Mouse (Mus musculus): ENCODE results near the gene Gm2016. TPM values are rescaled to one million over a fixed set of nuclear protein-coding genes. Genes with fewer than 3 reads are reported as not detected.

Gene Gm2016
- not detected in 2 replicates for polyA plus RNA-seq (2015; fragmentation: Nextera tagmentation; extraction: Ambion mirVana)

DNA sequence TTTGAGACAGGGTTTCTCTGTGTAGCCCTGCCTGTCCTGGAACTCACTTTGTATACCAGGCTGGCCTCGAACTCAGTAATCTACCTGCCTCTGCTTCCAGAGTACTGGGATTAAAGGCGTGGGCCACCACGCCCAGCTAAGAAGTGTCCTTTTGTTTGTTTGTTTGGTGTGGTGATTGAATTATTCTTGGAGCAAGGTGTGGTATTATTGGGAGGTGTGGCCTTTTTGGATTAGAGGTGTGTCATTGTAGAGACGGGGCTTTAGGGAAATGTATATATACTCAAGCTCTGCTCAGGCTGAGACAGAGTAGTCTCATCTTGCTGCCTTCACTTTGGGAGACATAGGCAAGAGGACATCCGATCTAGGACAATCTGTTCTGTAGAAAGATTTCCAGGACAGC is at the start of gene Gm2016:
TSS of gene Gm2016 (plus strand) at position 301 of the 400 bp plus-strand sequence.

GRCm38 (mm10) chr12:87842239-87842638 is 31.6 kb upstream of the Gm2016 start, which contains the start of gene Gm2001:
TSS of gene Gm2001 (minus strand) at chr12:87842339.

GRCm38 (mm10) chr12:87895070-87895469 is 21.2 kb downstream of the Gm2016 start, which contains the start of gene Gm2022:
TSS of gene Gm2022 (plus strand) at chr12:87895370.

DNA sequence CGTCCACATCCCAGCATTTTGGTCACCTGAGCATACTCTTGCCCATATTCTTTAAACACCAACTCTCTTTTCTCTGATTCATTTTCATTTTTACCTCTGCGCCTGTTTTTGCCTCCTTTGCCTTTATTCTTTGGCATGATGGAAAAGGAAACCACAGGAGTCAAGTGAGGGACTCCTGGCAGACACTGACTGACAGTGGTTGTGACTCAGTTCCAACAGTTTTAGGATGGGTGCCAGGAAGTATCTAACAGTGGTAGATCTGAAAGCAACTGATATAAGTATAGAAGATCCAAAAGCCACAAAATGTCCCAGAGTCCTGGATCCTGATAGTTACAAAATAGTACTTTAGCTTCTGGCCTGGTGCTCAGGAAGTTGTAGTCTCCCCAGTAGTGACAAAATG is 45.8 kb downstream of the Gm2016 start, which contains the start of gene Gm2035:
TSS of gene Gm2035 (minus strand) at position 137 of the 400 bp plus-strand sequence.

Other genes starting within 250 kb of the Gm2016 start
- gene Gm16381, start 229.5 kb upstream of the Gm2016 start, polyA plus RNA-seq (2015; fragmentation: Nextera tagmentation; extraction: Ambion mirVana): not detected in 2 replicates
- not detected in 2 replicates for gene Gm21319, start 98.3 kb upstream of the Gm2016 start, polyA plus RNA-seq (2015; fragmentation: Nextera tagmentation; extraction: Ambion mirVana)
- not detected in 2 replicates for gene Gm21936, start 78.6 kb upstream of the Gm2016 start, polyA plus RNA-seq (2015; fragmentation: Nextera tagmentation; extraction: Ambion mirVana)
- not detected in 2 replicates for gene BB287469, start 57.5 kb upstream of the Gm2016 start, polyA plus RNA-seq (2015; fragmentation: Nextera tagmentation; extraction: Ambion mirVana)
- gene Gm2001, start 31.7 kb upstream of the Gm2016 start, polyA plus RNA-seq (2015; fragmentation: Nextera tagmentation; extraction: Ambion mirVana): not detected in 2 replicates
- not detected in 2 replicates for gene Gm2022, start 21.3 kb downstream of the Gm2016 start, polyA plus RNA-seq (2015; fragmentation: Nextera tagmentation; extraction: Ambion mirVana)
- not detected in 2 replicates for gene Gm2035, start 45.8 kb downstream of the Gm2016 start, polyA plus RNA-seq (2015; fragmentation: Nextera tagmentation; extraction: Ambion mirVana)
- not detected in 2 replicates for gene Gm2042, start 80.0 kb downstream of the Gm2016 start, polyA plus RNA-seq (2015; fragmentation: Nextera tagmentation; extraction: Ambion mirVana)
- not detected in 2 replicates for gene Gm2075, start 137.8 kb downstream of the Gm2016 start, polyA plus RNA-seq (2015; fragmentation: Nextera tagmentation; extraction: Ambion mirVana)
- gene Gm6803, start 144.7 kb downstream of the Gm2016 start, polyA plus RNA-seq (2015; fragmentation: Nextera tagmentation; extraction: Ambion mirVana): not detected in 2 replicates
- gene Gm2056, start 152.9 kb downstream of the Gm2016 start, polyA plus RNA-seq (2015; fragmentation: Nextera tagmentation; extraction: Ambion mirVana): not detected in 2 replicates
- gene Gm16368, start 209.6 kb downstream of the Gm2016 start, polyA plus RNA-seq (2015; fragmentation: Nextera tagmentation; extraction: Ambion mirVana): not detected in 2 replicates

Data from neural tube, postnatal 0 days (tissue).